Mouse (Mus musculus): ENCODE results near the gene Thpo. TPM values are rescaled to one million over a fixed set of nuclear protein-coding genes. Genes with fewer than 3 reads are reported as not detected.

Thpo gene
- polyA plus RNA-seq, 1 experiment from 2014 or later, result 3.2 TPM

- 79% methylated on average over 10 of the region's 10 CpGs for WGBS (ENCODE audit: insufficient replicate concordance)
- Histone ChIP-seq H3K4me3 (replicated peaks) (peak overlapping the region; percentile 11), H3K4me2 (peak overlapping the region; percentile 63), H3K4me1 (replicated peaks) (peaks cover 70% of the 10 kb centered on the region), H3K27me3 (peaks cover 13% of the 10 kb centered on the region), H3K9me3 (replicated peaks) (no peaks in the 10 kb centered on the region), H3K27ac (peak overlapping the region; percentile 92), H3K9ac (peak overlapping the region; percentile 66), H3K36me3 (peaks cover 22% of the 10 kb centered on the region)
- DNase-seq (no peak), ATAC-seq (ENCODE audit: low read depth) (no peak)
These were observed 31.2 kb downstream of the Thpo start for GRCm38 (mm10) chr16:20703071-20703470.

DNA sequence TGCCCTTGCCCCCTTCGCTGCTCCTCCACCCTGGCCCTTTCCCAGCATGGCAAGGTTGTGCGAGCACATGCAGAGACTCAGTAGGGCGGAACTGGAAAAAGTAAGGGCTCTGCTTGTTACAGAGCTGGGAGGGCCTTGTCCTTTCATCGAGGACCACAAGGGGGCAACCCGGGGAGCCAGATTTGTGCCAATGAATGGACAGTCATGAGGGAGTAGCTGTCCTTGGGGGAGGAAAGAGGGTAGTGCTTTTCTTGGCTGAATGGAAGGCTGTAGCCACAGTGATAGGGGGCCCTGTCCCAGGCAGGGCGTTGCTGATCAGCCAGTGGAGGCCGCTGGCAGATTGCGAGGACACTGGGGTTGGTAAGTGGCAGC lies 31.8 kb downstream of the Thpo start:
- WGBS (ENCODE audit: insufficient replicate concordance), result 9% methylated on average over 8 of the region's 8 CpGs
- DNase-seq, result peak; percentile 80
- Histone ChIP-seq H3K4me1 (replicated peaks) (peaks cover 64% of the 10 kb centered on the region), H3K36me3 (peaks cover 16% of the 10 kb centered on the region), H3K4me2 (peak overlapping the region; percentile 63), H3K4me3 (replicated peaks) (peak overlapping the region; percentile 11; the same call in 1 of the 2 replicates), H3K9ac (peak overlapping the region; percentile 66), H3K27ac (peak overlapping the region; percentile 92), H3K27me3 (peaks cover 17% of the 10 kb centered on the region), H3K9me3 (replicated peaks) (no peaks in the 10 kb centered on the region)
- peak; percentile 83 for ATAC-seq (ENCODE audit: low read depth)

DNA sequence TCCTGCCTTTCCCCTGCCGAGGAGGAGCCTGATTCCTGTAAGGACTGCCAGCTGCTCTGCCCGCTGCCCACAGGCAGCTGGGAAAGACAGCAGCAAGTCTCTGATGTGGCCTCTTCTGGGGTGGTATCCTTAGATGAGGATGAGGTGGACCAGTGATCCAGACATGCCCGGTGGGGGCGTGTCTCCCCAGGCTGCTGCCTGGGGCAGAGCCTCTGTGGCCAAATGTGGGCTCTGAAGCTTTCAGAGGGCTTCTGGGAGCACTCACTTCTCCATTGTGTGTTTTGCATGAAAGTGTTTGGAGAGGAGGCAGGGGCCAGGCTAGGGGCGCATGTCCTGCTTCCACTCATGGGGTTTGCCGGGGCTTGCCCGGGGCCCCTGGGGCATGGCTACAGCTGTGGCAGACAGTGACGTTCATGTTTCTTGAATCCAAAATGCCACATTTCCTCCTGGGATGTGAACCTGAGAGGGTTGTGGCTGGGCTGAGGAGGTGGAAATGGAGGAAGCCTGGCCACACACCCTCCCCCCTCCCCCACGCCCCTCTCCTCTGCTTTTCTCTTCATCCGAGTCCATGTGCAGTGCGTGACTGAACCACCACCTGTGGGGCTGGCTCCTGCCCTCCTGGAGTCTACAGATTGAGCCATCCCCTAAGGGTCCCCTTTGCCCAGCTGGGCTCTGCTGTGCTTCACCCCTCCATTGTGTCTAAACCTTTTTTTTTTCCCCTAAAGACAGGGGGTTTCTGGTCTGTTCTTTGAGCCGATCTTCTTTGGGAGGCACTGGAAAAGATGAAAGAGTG lies 32.4 kb downstream of the Thpo start:
- 47% methylated on average over 12 of the region's 12 CpGs for WGBS (ENCODE audit: insufficient replicate concordance)
- Histone ChIP-seq H3K9me3 (replicated peaks) (no peaks in the 10 kb centered on the region), H3K4me2 (peak overlapping the region; percentile 63), H3K27me3 (peaks cover 23% of the 10 kb centered on the region), H3K4me3 (replicated peaks) (peak overlapping the region; percentile 11; the same call in 1 of the 2 replicates), H3K4me1 (replicated peaks) (peaks cover 58% of the 10 kb centered on the region), H3K36me3 (peaks cover 10% of the 10 kb centered on the region), H3K27ac (peak overlapping the region; percentile 92), H3K9ac (peak overlapping the region; percentile 66)
- DNase-seq (no peak), ATAC-seq (ENCODE audit: low read depth) (no peak)

DNA sequence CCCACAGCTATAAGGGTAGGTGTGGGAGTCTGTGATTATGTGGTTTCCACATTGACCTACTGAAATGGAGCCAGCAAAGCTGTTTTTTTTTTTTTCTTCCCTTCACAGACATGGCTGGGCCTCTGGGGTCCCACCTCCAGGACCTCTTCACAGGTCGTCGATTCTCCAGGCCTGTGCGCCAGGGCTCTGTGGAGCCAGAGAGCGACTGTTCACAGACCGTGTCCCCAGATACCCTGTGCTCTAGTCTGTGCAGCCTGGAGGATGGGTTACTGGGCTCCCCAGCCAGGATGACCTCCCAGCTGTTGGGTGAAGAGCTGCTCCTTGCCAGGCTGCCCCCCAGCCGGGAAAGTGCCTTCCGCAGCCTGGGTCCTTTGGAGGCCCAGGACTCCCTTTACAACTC lies 33.0 kb downstream of the Thpo start:
- Histone ChIP-seq H3K9ac (peak overlapping the region; percentile 66), H3K9me3 (replicated peaks) (no peaks in the 10 kb centered on the region), H3K4me2 (no peak overlapping the region), H3K4me3 (replicated peaks) (no peak overlapping the region), H3K4me1 (replicated peaks) (peaks cover 53% of the 10 kb centered on the region), H3K27me3 (peaks cover 29% of the 10 kb centered on the region), H3K27ac (0 out of 2 replicates have a peak overlapping the region, but pooled peaks have one; percentile 92), H3K36me3 (peaks cover 9% of the 10 kb centered on the region)
- ATAC-seq (ENCODE audit: low read depth) (no peak), DNase-seq (no peak)
- WGBS (ENCODE audit: insufficient replicate concordance), result 75% methylated on average over 7 of the region's 7 CpGs

DNA sequence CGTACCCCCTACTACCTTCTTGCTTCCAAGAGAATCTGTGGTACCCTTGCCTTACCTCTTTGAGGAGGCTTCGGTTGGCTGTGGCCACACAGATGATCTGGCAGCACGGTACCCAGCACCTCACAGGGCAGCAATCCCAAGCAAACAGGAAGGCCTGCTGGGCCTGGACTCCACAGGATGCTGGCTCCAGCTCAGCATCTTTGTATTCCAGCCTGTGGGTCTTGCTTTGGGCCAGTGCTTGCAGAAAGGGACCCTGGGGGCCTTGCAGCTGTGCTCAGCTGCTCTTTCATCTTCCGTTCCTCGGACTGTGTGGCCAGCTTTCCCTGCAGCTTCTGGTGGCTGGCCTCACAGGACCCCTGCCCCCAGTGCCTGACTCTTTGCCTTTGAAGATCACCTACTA lies 34.3 kb downstream of the Thpo start:
- ATAC-seq (ENCODE audit: low read depth) (no peak), DNase-seq (no peak)
- Histone ChIP-seq H3K27me3 (peaks cover 42% of the 10 kb centered on the region), H3K36me3 (peaks cover 3% of the 10 kb centered on the region; the same call in 1 of the 2 replicates), H3K4me1 (replicated peaks) (peaks cover 51% of the 10 kb centered on the region), H3K9me3 (replicated peaks) (no peaks in the 10 kb centered on the region), H3K9ac (no peak overlapping the region), H3K27ac (no peak overlapping the region), H3K4me3 (replicated peaks) (no peak overlapping the region), H3K4me2 (no peak overlapping the region)
- WGBS (ENCODE audit: insufficient replicate concordance), result 61% methylated on average over 5 of the region's 5 CpGs

GRCm38 (mm10) chr16:20699266-20699665 lies 35.0 kb downstream of the Thpo start:
- Histone ChIP-seq H3K36me3 (no peaks in the 10 kb centered on the region), H3K4me2 (no peak overlapping the region), H3K9me3 (replicated peaks) (no peaks in the 10 kb centered on the region), H3K27me3 (peaks cover 50% of the 10 kb centered on the region), H3K4me1 (replicated peaks) (peaks cover 51% of the 10 kb centered on the region), H3K4me3 (replicated peaks) (no peak overlapping the region), H3K27ac (no peak overlapping the region), H3K9ac (no peak overlapping the region)
- ATAC-seq (ENCODE audit: low read depth) (no peak), DNase-seq (no peak)
- WGBS (ENCODE audit: insufficient replicate concordance), result 68% methylated on average over 5 of the region's 5 CpGs

GRCm38 (mm10) chr16:20695622-20696323 lies 38.5 kb downstream of the Thpo start:
- Histone ChIP-seq H3K36me3 (peaks cover 18% of the 10 kb centered on the region), H3K27me3 (peaks cover 59% of the 10 kb centered on the region), H3K4me2 (peak overlapping the region; percentile 63), H3K9ac (peak overlapping the region; percentile 52; the same call in 1 of the 2 replicates), H3K9me3 (replicated peaks) (no peaks in the 10 kb centered on the region), H3K27ac (no peak overlapping the region), H3K4me3 (replicated peaks) (peak overlapping the region; percentile 42), H3K4me1 (replicated peaks) (peaks cover 48% of the 10 kb centered on the region)
- WGBS (ENCODE audit: insufficient replicate concordance), result 4% methylated on average over 45 of the region's 46 CpGs
- ATAC-seq (ENCODE audit: low read depth) (no peak), DNase-seq (no peak)

DNA sequence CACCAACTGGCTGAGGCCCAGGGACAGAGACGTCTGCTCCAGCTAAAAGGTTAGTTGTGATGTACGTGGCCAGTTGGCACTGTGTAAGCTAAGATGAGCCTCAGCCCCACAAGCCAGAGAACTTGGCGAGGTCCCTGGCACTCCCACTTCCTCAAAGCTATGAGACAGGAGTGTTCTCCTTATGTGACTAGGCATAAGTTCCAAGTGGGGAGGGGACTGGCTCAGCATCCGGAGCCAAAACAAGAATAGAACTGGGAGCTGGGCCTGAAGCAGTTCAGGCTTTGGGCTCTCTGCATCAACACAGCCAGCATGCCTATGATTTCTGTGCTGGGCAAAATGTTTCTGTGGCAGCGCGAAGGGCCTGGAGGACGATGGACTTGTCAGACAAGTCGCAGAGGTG lies 39.5 kb downstream of the Thpo start:
- Histone ChIP-seq H3K9ac (no peak overlapping the region), H3K27ac (no peak overlapping the region), H3K4me1 (replicated peaks) (peaks cover 58% of the 10 kb centered on the region), H3K9me3 (replicated peaks) (no peaks in the 10 kb centered on the region), H3K4me2 (0 out of 2 replicates have a peak overlapping the region, but pooled peaks have one; percentile 63), H3K27me3 (peaks cover 59% of the 10 kb centered on the region), H3K36me3 (peaks cover 28% of the 10 kb centered on the region), H3K4me3 (replicated peaks) (no peak overlapping the region)
- DNase-seq (no peak), ATAC-seq (ENCODE audit: low read depth) (no peak)
- 63% methylated on average over 8 of the region's 8 CpGs for WGBS (ENCODE audit: insufficient replicate concordance)

DNA sequence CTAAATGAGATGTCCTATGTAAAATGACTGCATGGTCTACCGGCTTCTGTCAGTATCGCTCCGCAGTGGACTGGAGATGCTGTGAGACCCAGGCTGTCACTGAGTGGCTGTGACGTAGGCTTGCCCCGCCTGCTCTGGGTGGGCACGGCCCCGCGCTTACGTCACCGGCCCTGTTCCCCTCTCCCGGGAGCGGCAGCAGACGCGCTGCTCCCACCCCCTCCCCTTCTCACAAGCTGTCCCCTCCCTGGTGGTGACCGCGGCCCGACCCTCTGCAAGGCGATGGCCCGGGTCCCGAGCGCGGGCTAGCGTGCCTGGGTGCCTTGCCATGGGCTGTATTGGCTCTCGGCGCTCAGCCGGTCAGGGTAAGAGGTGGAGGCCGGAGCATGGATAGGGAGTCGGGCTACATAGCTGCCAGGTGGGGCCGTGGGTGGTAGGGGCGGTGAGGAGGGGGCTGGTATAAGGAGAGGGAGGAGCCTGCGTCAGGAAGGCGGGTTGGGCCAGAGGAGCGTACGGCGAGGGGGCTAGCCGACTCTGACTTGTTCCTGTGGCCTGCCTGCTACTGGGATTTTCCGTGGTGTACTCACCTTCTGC lies 41.1 kb downstream of the Thpo start, which contains the start of gene Fam131a:
Gene Fam131a, plus strand, starts transcription at position 131 of the 591 bp plus-strand sequence.
- Histone ChIP-seq H3K27me3 (peaks cover 47% of the 10 kb centered on the region), H3K9me3 (replicated peaks) (no peaks in the 10 kb centered on the region), H3K27ac (peak within 1 kb of the TSS; percentile 61), H3K4me3 (replicated peaks) (peak within 1 kb of the TSS; percentile 70), H3K4me1 (replicated peaks) (peaks cover 73% of the 10 kb centered on the region), H3K9ac (peak within 1 kb of the TSS; percentile 81), H3K4me2 (peak within 1 kb of the TSS; percentile 96), H3K36me3 (peaks cover 44% of the 10 kb centered on the region)
- 3% methylated on average over 37 of the region's 37 CpGs for WGBS (ENCODE audit: insufficient replicate concordance)
- peak; percentile 92 for ATAC-seq (ENCODE audit: low read depth)
- peak; percentile 80 for DNase-seq

DNA sequence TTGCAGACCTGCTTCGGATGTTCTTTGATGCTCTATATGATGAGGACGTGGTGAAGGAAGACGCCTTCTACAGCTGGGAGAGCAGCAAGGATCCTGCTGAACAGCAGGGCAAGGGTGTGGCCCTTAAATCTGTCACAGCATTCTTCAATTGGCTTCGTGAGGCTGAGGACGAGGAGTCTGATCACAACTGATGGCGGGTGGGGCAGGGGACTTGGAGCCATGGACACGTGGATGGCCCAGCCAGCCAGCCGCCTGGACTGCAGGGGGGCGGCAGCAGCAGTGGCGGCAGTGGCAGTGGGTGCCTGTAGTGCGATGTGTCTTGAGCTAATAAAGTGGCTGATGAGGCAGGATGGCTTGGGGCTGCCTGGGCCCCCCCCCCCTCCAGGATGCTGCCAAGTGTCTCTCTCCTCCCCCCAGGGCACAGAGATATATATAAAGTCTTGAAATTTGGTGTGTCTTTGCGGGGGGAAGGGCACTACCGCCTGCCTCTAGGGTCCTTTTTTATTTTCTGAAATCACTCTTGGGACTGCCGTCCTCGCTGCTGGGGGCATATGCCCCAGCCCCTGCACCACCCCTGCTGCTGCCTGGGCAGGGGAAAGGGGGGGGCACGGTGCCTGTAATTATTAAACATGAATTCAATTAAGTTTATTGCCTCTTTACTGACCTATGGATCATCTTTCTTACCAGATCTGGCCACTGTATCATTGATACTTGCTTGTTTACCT lies 41.9 kb downstream of the Thpo start:
- DNase-seq (no peak), ATAC-seq (ENCODE audit: low read depth) (no peak)
- H3K9ac ChIP-seq, result peak overlapping the region; percentile 81
- peaks cover 52% of the 10 kb centered on the region for H3K36me3 ChIP-seq
- 60% methylated on average over 16 of the region's 16 CpGs for WGBS (ENCODE audit: insufficient replicate concordance)
- H3K4me1 ChIP-seq (replicated peaks), result peaks cover 74% of the 10 kb centered on the region
- peaks cover 40% of the 10 kb centered on the region for H3K27me3 ChIP-seq
- peak overlapping the region; percentile 61 for H3K27ac ChIP-seq
- H3K4me3 ChIP-seq (replicated peaks), result peak overlapping the region; percentile 70
- H3K4me2 ChIP-seq, result peak overlapping the region; percentile 96
- no peaks in the 10 kb centered on the region for H3K9me3 ChIP-seq (replicated peaks)
